ENCODE assay signal across 9 mouse cellular contexts in the genomic region with DNA sequence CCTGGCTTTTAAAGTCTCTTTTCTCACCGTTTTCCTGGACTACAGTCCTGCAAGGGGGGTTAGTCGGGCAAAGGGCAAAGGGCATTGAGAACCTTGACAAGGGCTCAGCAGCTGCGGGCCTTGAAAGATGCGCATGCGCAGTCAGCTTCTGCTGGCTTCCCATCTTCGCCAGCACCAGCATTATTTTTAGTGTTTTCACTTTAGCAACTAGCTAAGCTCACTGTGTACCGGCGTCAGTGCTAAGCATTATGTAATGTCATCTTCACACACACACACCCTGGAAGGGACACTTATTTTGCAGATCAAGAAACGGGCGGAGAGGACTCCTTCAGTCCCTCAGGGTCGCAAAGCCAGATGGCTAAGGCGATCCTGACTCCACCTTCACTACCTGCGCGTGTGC. TPM values are rescaled to one million over a fixed set of nuclear protein-coding genes. Genes with fewer than 3 reads are reported as not detected.
DNase-seq lines count a peak whose midpoint lies in the region; ATAC-seq and TF ChIP-seq lines count a peak whose summit lies in the region.
"Had no signal": no experiment of that assay in that cellular context is flagged by ENCODE, and none has a peak within 500 bp of the region (broad histone marks: within the 10 kb centered on the region; RNA-seq: fewer than 3 reads in every experiment).

No protein-coding gene starts in this region.

- H3K27ac ChIP-seq in intestine, embryonic 14.5 days (ENCODE audit: low read depth), result no peak overlapping the region
- H3K27ac ChIP-seq in small intestine, adult 2 months (ENCODE audit: insufficient read depth, low read depth, low read length), result peak overlapping the region; percentile 86

- no peak for ATAC-seq in CD4-positive, CD25-positive, alpha-beta regulatory T cell, adult 4 months
- peak; percentile 5; the same call in 1 of the 2 replicates for ATAC-seq in intestine, embryonic 14.5 days (replicated peaks; ENCODE audit: low FRiP score, low TSS enrichment, low read depth)

- H3K4me2 ChIP-seq in intestine, embryonic 14.5 days (ENCODE audit: low read length), result peak overlapping the region; percentile 67

- TF ChIP-seq CTCF in small intestine, adult 2 months (IDR thresholded peaks at IDR 0.05; ENCODE audit: extremely low read depth, insufficient read length, insufficient replicate concordance, low read depth, low read length), result no peak

- peaks cover 15% of the 10 kb centered on the region; the same call in 1 of the 2 replicates for H3K4me1 ChIP-seq in intestine, embryonic 14.5 days (replicated peaks; ENCODE audit: control insufficient read depth, insufficient read depth, low read length)
- peaks cover 15% of the 10 kb centered on the region for H3K4me1 ChIP-seq in small intestine, adult 2 months (ENCODE audit: control insufficient read depth, insufficient read depth, insufficient read length, low read length)

- WGBS in intestine, embryonic 14.5 days, result 5% methylated on average over 14 of the region's 14 CpGs
- WGBS in small intestine, adult 2 months, result 3% methylated on average over 14 of the region's 14 CpGs

- peaks cover 13% of the 10 kb centered on the region for H3K36me3 ChIP-seq in intestine, embryonic 14.5 days (ENCODE audit: control insufficient read depth, insufficient read depth, low read length)
- H3K36me3 ChIP-seq in small intestine, adult 2 months (ENCODE audit: control insufficient read depth, insufficient read depth, low read length), result peaks cover 4% of the 10 kb centered on the region; the same call in 1 of the 2 replicates

- H3K27me3 ChIP-seq in intestine, embryonic 14.5 days (replicated peaks; ENCODE audit: control insufficient read depth, insufficient read depth, low read length), result peaks cover 10% of the 10 kb centered on the region; the same call in 1 of the 2 replicates
- H3K27me3 ChIP-seq in small intestine, adult 2 months (ENCODE audit: control insufficient read depth, insufficient read depth, low read length), result no peaks in the 10 kb centered on the region

- TF ChIP-seq POLR2A in small intestine, adult 2 months (IDR thresholded peaks at IDR 0.05; ENCODE audit: low read depth, low read length), result no peak

- H3K9me3 ChIP-seq in intestine, embryonic 14.5 days (ENCODE audit: control insufficient read depth, low read length), result no peaks in the 10 kb centered on the region

- DNase-seq in CD4-positive, CD25-positive, alpha-beta regulatory T cell, adult 2 months (ENCODE audit: low read depth, low spot score), result peak; percentile 83
- peak; percentile 91 for DNase-seq in embryo, embryonic 10 days (ENCODE audit: low spot score)
- DNase-seq in gastrocnemius, postnatal 10 days, result peak; percentile 68
- DNase-seq in intestine, embryonic 14.5 days (ENCODE audit: low spot score), result peak; percentile 78
- peak; percentile 86 to 89 for DNase-seq in left cerebral cortex, postnatal 14 days (ENCODE audit: low spot score in 2 of 2)
- DNase-seq in mesoderm, embryonic 11.5 days (ENCODE audit: low read depth, low spot score), result peak; percentile 84

- intact Hi-C loops in left cerebral cortex, postnatal 14 days (cut with DNase I), result no loop called here

- H3K4me3 ChIP-seq in intestine, embryonic 14.5 days (ENCODE audit: low read depth, low read length), result peak overlapping the region; percentile 27
- H3K4me3 ChIP-seq in small intestine, adult 2 months (ENCODE audit: low read depth, low read length), result peak overlapping the region; percentile 54

- H3K9ac ChIP-seq in intestine, embryonic 14.5 days (ENCODE audit: low read length), result no peak overlapping the region

RNA-seq across cellular contexts. Expression of gene Dnm1, which starts 7.6 kb away (rescaled TPM):
- polyA plus RNA-seq in CD4-positive, CD25-positive, alpha-beta regulatory T cell, adult 4 months (2017; shearing (Covaris generic)), result not detected
- 10 to 100 TPM; 18.9 to 25.7 TPM for total RNA-seq in gastrocnemius, postnatal 10 days (2021)
- 22.7 TPM in 2 replicates for polyA plus RNA-seq in intestine, embryonic 14.5 days (2014; fragmentation: Nextera tagmentation; extraction: Ambion mirVana)
- total RNA-seq in left cerebral cortex, postnatal 14 days (2021), result 1,000 to 10,000 TPM; 1,093 to 1,153 TPM
- polyA plus RNA-seq in small intestine, adult 2 months (2012; rRNA removed), result 248 and 480 TPM in 2 replicates
- total RNA-seq: neutrophil, adult 5-6 weeks had no signal

RNA-seq across cellular contexts. Expression of gene Ciz1, which starts 8.6 kb away (rescaled TPM):
- polyA plus RNA-seq in CD4-positive, CD25-positive, alpha-beta regulatory T cell, adult 4 months (2017; shearing (Covaris generic)), result 100 to 1,000 TPM in 1 of 2 experiments, 10 to 100 TPM in 1; 58.7 to 103 TPM
- 10 to 100 TPM; 31.2 to 47.2 TPM for total RNA-seq in gastrocnemius, postnatal 10 days (2021)
- 48.4 and 53.1 TPM in 2 replicates for polyA plus RNA-seq in intestine, embryonic 14.5 days (2014; fragmentation: Nextera tagmentation; extraction: Ambion mirVana)
- total RNA-seq in left cerebral cortex, postnatal 14 days (2021), result 10 to 100 TPM; 69.5 to 79.0 TPM
- polyA plus RNA-seq in small intestine, adult 2 months (2012; rRNA removed), result 121 and 275 TPM in 2 replicates

RNA-seq across cellular contexts. Expression of gene 1110008P14Rik, which starts 21.0 kb away (rescaled TPM):
- 10 to 100 TPM; 46.6 to 52.9 TPM for polyA plus RNA-seq in CD4-positive, CD25-positive, alpha-beta regulatory T cell, adult 4 months (2017; shearing (Covaris generic))
- 10 to 100 TPM; 52.6 to 53.7 TPM for total RNA-seq in gastrocnemius, postnatal 10 days (2021)
- 35.7 and 36.8 TPM in 2 replicates for polyA plus RNA-seq in intestine, embryonic 14.5 days (2014; fragmentation: Nextera tagmentation; extraction: Ambion mirVana)
- total RNA-seq in left cerebral cortex, postnatal 14 days (2021), result 100 to 1,000 TPM; 265 to 282 TPM
- polyA plus RNA-seq in small intestine, adult 2 months (2012; rRNA removed), result 117 and 134 TPM in 2 replicates

RNA-seq across cellular contexts. Expression of gene Lcn2, which starts 27.3 kb away (rescaled TPM):
- polyA plus RNA-seq in CD4-positive, CD25-positive, alpha-beta regulatory T cell, adult 4 months (2017; shearing (Covaris generic)), result not detected
- total RNA-seq in gastrocnemius, postnatal 10 days (2021), result 1 to 10 TPM; 3.5 to 6.7 TPM
- 0.93 TPM in 1 of 2 replicates, not detected in the other for polyA plus RNA-seq in intestine, embryonic 14.5 days (2014; fragmentation: Nextera tagmentation; extraction: Ambion mirVana)
- 1 to 10 TPM; 1.5 to 2.6 TPM for total RNA-seq in left cerebral cortex, postnatal 14 days (2021)
- polyA plus RNA-seq in small intestine, adult 2 months (2012; rRNA removed), result 5.5 and 5.8 TPM in 2 replicates

RNA-seq across cellular contexts. Expression of gene Ptges2, which starts 35.0 kb away (rescaled TPM):
- under 1 TPM; 0.34 to 0.50 TPM for polyA plus RNA-seq in CD4-positive, CD25-positive, alpha-beta regulatory T cell, adult 4 months (2017; shearing (Covaris generic))
- 10 to 100 TPM; 38.1 to 40.7 TPM for total RNA-seq in gastrocnemius, postnatal 10 days (2021)
- 36.4 and 37.0 TPM in 2 replicates for polyA plus RNA-seq in intestine, embryonic 14.5 days (2014; fragmentation: Nextera tagmentation; extraction: Ambion mirVana)
- 10 to 100 TPM; 43.5 to 48.3 TPM for total RNA-seq in left cerebral cortex, postnatal 14 days (2021)
- polyA plus RNA-seq in small intestine, adult 2 months (2012; rRNA removed), result 22.3 and 32.6 TPM in 2 replicates

Comparison
In these comparisons a context has a peak if more than half of its experiments do, and no peak if none do; other contexts are left out.
1. RNA of gene Dnm1, which starts 7.6 kb away (polyA plus RNA-seq): 248 to 480 TPM in small intestine, adult 2 months and 22.7 TPM in intestine, embryonic 14.5 days; not detected in CD4-positive, CD25-positive, alpha-beta regulatory T cell, adult 4 months; every median in the first group is over 10 times any median in the second.
2. Peak in every context shown above with its lines, with median percentiles within 50 percentile points of each other: DNase-seq.